Mouse (Mus musculus): ENCODE data around the gene Rilp. TPM values are rescaled to one million over a fixed set of nuclear protein-coding genes. Genes with fewer than 3 reads are reported as not detected.

Rilp gene
- polyA plus RNA-seq, 1 experiment from 2014 or later: 4.2 TPM

DNA sequence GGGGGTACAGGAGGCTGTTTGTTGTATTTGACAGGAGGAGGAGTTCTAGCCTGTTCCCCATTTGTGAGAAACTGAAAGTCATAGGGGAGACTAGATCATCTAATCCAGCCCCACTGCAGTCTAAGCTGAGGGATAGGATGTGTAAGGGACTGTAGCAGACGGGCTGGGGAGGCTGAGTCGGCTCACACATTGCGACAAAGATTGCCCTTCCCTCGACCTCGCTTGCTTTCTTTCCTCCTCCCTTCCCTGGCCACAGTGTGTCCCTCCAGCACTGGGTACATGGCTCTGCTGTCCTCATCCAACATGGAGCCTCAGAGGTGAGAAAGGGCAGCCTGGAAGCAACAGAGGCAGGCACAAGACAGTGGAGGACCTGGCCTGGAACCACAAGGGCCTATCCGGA, 44.8 kb upstream of the Rilp start:
- ATAC-seq: no peak
- H3K36me3 ChIP-seq (ENCODE audit: control insufficient read depth, insufficient read depth, low read length): peaks cover 10% of the 10 kb centered on the region
- H3K27ac ChIP-seq (ENCODE audit: low read depth, low read length): no peak overlapping the region
- H3K4me2 ChIP-seq (ENCODE audit: low read length): no peak overlapping the region
- H3K4me3 ChIP-seq (ENCODE audit: low read length): no peak overlapping the region
- 89% methylated on average over 6 of the region's 6 CpGs for WGBS
- no peak overlapping the region for H3K9ac ChIP-seq (ENCODE audit: low read depth, low read length)
- peaks cover 22% of the 10 kb centered on the region for H3K4me1 ChIP-seq (ENCODE audit: control insufficient read depth, insufficient read depth, low read depth, low read length)
- no peaks in the 10 kb centered on the region for H3K9me3 ChIP-seq (ENCODE audit: control insufficient read depth, low read length)
- no peaks in the 10 kb centered on the region for H3K27me3 ChIP-seq (replicated peaks; ENCODE audit: control insufficient read depth, insufficient read depth, low read length)

DNA sequence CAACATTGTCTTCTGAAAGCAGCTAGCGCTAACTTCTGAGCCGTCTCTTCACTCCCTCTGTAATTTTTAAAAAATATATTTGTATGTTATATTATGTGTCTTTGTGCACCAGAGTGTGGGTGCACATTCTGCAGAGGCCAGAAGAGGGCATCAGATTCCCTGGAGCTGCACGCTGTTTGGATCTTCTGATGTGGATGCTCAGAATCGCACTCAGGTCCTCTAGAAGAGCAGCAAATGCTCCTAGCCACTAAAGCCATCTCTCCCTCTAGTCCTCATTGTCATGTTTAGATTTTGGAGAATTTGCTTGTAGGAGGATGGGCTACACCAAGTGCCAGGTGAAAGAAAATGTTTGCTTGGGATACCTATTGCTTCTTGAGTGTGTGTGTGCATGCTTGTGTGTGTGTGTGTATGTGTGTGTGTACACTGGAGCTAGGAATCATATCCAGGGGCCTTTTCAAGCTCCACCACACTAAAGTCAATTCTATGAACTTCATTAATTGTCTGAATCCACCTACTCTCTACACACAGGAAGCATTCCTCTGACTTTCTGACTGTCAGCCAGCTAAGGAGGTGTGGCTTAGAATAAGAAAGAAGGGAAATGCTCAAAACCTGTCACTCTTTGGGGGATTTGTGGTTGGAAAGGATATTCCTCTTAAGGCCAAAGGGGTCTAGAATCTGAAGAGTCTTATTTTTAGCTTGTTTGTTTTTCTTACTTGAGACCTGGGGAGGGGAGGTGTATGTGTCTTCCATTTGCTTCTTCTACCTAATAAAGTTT, 43.0 kb upstream of the Rilp start:
- Histone ChIP-seq H3K4me1 (ENCODE audit: control insufficient read depth, insufficient read depth, low read depth, low read length) (peaks cover 17% of the 10 kb centered on the region), H3K4me3 (ENCODE audit: low read length) (no peak overlapping the region), H3K27ac (ENCODE audit: low read depth, low read length) (no peak overlapping the region), H3K27me3 (replicated peaks; ENCODE audit: control insufficient read depth, insufficient read depth, low read length) (no peaks in the 10 kb centered on the region), H3K9me3 (ENCODE audit: control insufficient read depth, low read length) (no peaks in the 10 kb centered on the region), H3K36me3 (ENCODE audit: control insufficient read depth, insufficient read depth, low read length) (peaks cover 10% of the 10 kb centered on the region), H3K9ac (ENCODE audit: low read depth, low read length) (no peak overlapping the region), H3K4me2 (ENCODE audit: low read length) (no peak overlapping the region)
- no peak for ATAC-seq
- 99% methylated on average over 4 of the region's 4 CpGs for WGBS

DNA sequence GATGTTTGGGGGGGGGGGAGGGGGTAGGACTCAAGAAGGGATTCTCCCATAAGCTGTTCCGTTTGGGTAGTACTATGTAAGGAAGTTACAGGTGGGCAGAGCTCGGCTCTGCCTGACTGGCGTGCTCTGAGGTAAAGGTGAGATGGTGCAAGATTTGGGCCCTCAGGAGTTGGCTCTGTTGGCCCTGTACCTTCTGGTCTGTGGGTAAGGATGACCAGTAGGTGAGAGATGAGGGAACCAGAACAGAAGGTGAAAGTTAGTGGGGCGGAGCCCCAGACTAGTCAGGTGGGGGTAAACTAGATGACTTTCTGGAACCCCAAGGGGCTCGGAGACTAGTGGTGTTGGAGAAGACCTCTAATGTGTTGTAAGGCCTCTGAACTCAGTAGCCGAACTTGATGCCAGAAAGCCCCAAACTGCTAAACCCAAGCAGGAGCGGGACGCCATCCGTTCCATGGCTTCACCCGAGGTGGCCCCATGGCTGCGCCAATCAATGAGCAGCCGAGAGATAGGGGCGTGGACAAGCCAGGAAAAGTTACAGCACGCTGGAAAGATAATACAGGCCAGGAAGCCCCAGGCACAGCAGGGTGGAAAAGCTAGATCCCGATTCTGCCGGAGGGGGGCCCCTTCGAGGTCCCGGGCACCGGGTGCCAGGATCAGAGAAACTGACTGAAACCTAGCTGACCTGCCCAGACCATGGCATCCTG, 42.2 kb upstream of the Rilp start:
- ATAC-seq: no peak
- H3K27ac ChIP-seq (ENCODE audit: low read depth, low read length): no peak overlapping the region

DNA sequence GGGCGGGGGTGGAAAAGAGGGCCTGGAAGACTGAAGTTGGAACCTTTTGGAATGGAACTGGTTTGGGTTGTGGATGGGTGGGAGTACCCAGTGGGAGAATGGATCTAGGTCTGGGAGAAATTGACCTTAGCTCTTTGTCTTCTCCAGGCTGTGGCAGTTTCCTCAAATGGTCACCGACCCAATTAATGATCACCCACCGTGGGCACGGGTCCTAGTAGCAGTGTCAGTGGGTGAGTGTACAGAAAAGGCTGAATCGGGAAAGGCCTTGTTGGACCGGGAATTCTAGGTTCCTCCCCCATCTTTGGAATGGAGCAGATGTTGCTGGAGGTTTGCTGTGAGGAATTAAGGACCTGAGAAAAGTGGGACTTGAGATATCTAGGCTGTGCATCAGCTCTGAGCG, 41.5 kb upstream of the Rilp start:
- Histone ChIP-seq H3K9ac (ENCODE audit: low read depth, low read length) (peak overlapping the region; percentile 55), H3K9me3 (ENCODE audit: control insufficient read depth, low read length) (no peaks in the 10 kb centered on the region), H3K27ac (ENCODE audit: low read depth, low read length) (no peak overlapping the region), H3K27me3 (replicated peaks; ENCODE audit: control insufficient read depth, insufficient read depth, low read length) (no peaks in the 10 kb centered on the region), H3K36me3 (ENCODE audit: control insufficient read depth, insufficient read depth, low read length) (peaks cover 10% of the 10 kb centered on the region), H3K4me2 (ENCODE audit: low read length) (peak overlapping the region; percentile 58), H3K4me3 (ENCODE audit: low read length) (peak overlapping the region; percentile 34), H3K4me1 (ENCODE audit: control insufficient read depth, insufficient read depth, low read depth, low read length) (peaks cover 3% of the 10 kb centered on the region; the same call in 1 of the 2 replicates)
- WGBS: 72% methylated on average over 7 of the region's 7 CpGs
- no peak for ATAC-seq

More for the DNA sequence above, 42.2 kb upstream of the Rilp start:
- H3K4me1 ChIP-seq (ENCODE audit: control insufficient read depth, insufficient read depth, low read depth, low read length): peaks cover 10% of the 10 kb centered on the region
- peak overlapping the region; percentile 58 for H3K4me2 ChIP-seq (ENCODE audit: low read length)
- H3K4me3 ChIP-seq (ENCODE audit: low read length): peak overlapping the region; percentile 34
- H3K9me3 ChIP-seq (ENCODE audit: control insufficient read depth, low read length): no peaks in the 10 kb centered on the region
- peak overlapping the region; percentile 55 for H3K9ac ChIP-seq (ENCODE audit: low read depth, low read length)
- no peaks in the 10 kb centered on the region for H3K27me3 ChIP-seq (replicated peaks; ENCODE audit: control insufficient read depth, insufficient read depth, low read length)
- 17% methylated on average over 19 of the region's 19 CpGs for WGBS
- H3K36me3 ChIP-seq (ENCODE audit: control insufficient read depth, insufficient read depth, low read length): peaks cover 10% of the 10 kb centered on the region

DNA sequence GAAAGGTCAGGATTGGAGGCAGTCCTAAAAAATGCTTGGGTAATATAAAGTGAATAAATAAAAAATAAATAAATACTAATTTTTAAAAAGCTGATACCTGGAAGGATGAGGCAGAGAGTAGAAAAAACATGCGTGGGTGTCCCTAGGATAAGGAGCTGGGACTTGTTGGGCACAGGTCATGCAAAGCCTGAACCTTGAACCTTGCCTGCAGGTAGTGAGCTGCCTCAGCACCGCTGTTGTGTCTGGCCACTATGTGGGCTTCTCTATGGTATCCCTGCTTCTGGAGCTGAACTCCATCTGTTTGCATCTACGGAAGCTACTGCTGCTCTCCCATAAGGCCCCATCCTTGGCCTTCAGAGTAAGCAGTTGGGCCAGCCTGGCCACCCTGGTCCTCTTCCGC, 40.6 kb upstream of the Rilp start:
- H3K4me2 ChIP-seq (ENCODE audit: low read length): no peak overlapping the region
- no peaks in the 10 kb centered on the region for H3K27me3 ChIP-seq (replicated peaks; ENCODE audit: control insufficient read depth, insufficient read depth, low read length)
- H3K36me3 ChIP-seq (ENCODE audit: control insufficient read depth, insufficient read depth, low read length): peaks cover 10% of the 10 kb centered on the region
- H3K9me3 ChIP-seq (ENCODE audit: control insufficient read depth, low read length): no peaks in the 10 kb centered on the region
- no peak overlapping the region for H3K9ac ChIP-seq (ENCODE audit: low read depth, low read length)
- no peak for ATAC-seq
- WGBS: 92% methylated on average over 4 of the region's 4 CpGs
- no peak overlapping the region for H3K4me3 ChIP-seq (ENCODE audit: low read length)
- no peak overlapping the region for H3K27ac ChIP-seq (ENCODE audit: low read depth, low read length)
- peaks cover 3% of the 10 kb centered on the region; the same call in 1 of the 2 replicates for H3K4me1 ChIP-seq (ENCODE audit: control insufficient read depth, insufficient read depth, low read depth, low read length)

DNA sequence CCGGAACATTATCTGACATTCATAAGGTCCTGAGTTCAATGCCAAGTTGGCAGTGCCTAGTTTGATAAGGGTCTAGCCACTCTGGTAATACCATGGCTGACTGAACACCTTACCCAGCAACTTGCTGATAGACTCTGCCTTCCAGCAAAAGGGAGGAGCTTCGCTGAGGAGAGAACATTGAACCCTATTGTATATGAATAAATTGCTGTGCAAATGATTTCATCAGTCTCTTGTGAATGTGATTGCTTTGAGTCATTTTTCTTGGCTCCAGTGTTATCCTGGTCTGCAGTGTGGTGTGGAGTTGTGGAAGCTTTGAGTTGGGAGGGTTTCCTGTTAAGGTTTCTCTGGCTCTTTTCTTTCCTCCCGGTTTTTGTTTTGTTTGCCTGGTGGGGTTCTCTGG, 39.2 kb upstream of the Rilp start:
- Histone ChIP-seq H3K36me3 (ENCODE audit: control insufficient read depth, insufficient read depth, low read length) (peaks cover 2% of the 10 kb centered on the region), H3K4me3 (ENCODE audit: low read length) (no peak overlapping the region), H3K4me1 (ENCODE audit: control insufficient read depth, insufficient read depth, low read depth, low read length) (peaks cover 3% of the 10 kb centered on the region; the same call in 1 of the 2 replicates), H3K9ac (ENCODE audit: low read depth, low read length) (no peak overlapping the region), H3K27ac (ENCODE audit: low read depth, low read length) (no peak overlapping the region), H3K4me2 (ENCODE audit: low read length) (no peak overlapping the region), H3K9me3 (ENCODE audit: control insufficient read depth, low read length) (no peaks in the 10 kb centered on the region), H3K27me3 (replicated peaks; ENCODE audit: control insufficient read depth, insufficient read depth, low read length) (no peaks in the 10 kb centered on the region)
- no peak for ATAC-seq
- WGBS: 93% methylated on average over 3 of the region's 3 CpGs

DNA sequence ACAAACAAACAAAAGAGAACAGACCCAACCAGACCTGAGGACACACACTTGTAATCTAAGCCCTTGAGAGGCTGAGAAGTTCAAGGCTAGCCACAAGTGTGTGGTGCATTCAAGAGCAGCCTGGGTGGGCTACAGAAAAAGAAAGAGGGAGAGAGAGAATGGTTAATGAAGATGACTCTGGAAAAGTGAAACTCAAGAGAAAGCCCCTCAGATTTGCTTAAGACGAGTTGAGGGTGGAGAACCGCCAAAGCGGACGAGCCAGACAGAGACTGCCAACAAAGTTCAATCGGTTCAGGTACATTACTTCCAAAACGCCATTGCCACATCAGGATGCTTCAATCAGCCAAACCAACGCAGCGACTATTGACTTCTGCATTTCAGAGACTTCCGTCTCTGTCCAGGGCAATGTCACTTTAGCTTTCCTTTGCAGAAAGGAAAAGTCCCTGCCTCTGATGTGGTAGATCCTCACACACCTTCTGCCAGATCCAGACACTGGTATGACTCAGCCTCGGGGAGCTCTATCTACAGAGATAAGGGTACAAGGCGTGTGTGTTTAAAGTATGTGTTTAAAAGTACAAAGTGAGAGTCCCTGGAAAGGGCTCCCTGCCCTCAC, 37.3 kb upstream of the Rilp start:
- Histone ChIP-seq H3K4me2 (ENCODE audit: low read length) (no peak overlapping the region), H3K27ac (ENCODE audit: low read depth, low read length) (no peak overlapping the region), H3K9ac (ENCODE audit: low read depth, low read length) (no peak overlapping the region), H3K9me3 (ENCODE audit: control insufficient read depth, low read length) (no peaks in the 10 kb centered on the region), H3K4me1 (ENCODE audit: control insufficient read depth, insufficient read depth, low read depth, low read length) (peaks cover 3% of the 10 kb centered on the region; the same call in 1 of the 2 replicates), H3K27me3 (replicated peaks; ENCODE audit: control insufficient read depth, insufficient read depth, low read length) (no peaks in the 10 kb centered on the region), H3K36me3 (ENCODE audit: control insufficient read depth, insufficient read depth, low read length) (no peaks in the 10 kb centered on the region), H3K4me3 (ENCODE audit: low read length) (no peak overlapping the region)
- WGBS: 87% methylated on average over 11 of the region's 11 CpGs
- ATAC-seq: no peak

DNA sequence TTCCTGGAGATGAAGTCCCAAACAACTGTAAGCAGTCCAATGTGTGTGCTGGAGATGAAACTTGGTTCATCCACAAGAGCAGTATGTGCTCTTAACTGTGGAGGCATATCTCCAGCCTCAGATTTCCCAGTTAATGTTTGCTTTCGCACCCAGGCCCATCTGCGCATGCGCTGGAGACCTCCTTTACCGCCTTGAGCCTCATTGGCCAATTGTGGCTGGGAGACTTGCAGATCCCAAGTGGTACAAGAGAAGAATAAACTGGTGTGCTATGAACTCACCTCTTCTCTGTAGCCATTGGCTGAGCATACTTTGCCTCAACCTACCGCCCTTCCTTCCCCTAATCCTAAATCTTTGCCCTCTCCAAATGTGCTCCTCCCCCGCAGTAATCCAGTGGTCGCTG, 36.5 kb upstream of the Rilp start:
- H3K4me3 ChIP-seq (ENCODE audit: low read length): no peak overlapping the region
- no peak overlapping the region for H3K4me2 ChIP-seq (ENCODE audit: low read length)
- no peaks in the 10 kb centered on the region for H3K36me3 ChIP-seq (ENCODE audit: control insufficient read depth, insufficient read depth, low read length)
- no peaks in the 10 kb centered on the region for H3K4me1 ChIP-seq (ENCODE audit: control insufficient read depth, insufficient read depth, low read depth, low read length)
- no peak for ATAC-seq
- 65% methylated on average over 7 of the region's 7 CpGs for WGBS
- no peaks in the 10 kb centered on the region for H3K27me3 ChIP-seq (replicated peaks; ENCODE audit: control insufficient read depth, insufficient read depth, low read length)
- no peak overlapping the region for H3K27ac ChIP-seq (ENCODE audit: low read depth, low read length)
- no peak overlapping the region for H3K9ac ChIP-seq (ENCODE audit: low read depth, low read length)
- H3K9me3 ChIP-seq (ENCODE audit: control insufficient read depth, low read length): no peaks in the 10 kb centered on the region

DNA sequence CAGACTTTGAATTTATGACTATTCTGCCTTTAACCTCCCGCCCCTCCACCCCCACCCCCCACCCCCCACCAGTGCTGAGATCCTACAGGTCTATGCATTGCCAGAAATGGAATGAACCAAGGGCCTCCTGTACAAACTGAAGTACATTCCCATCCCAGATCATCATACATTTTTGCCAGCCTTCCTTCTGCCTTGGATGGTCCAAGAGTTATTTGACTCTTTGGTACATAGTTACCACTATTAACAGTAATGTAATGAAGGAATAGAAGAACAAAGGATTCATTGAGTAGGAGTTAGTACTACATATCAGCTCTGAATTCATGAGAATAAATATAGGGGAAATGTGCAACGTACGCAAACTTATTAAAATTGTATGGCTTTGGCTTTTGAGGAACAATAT, 23.7 kb upstream of the Rilp start:
- peaks cover 18% of the 10 kb centered on the region for H3K36me3 ChIP-seq (ENCODE audit: control insufficient read depth, insufficient read depth, low read length)

More for the DNA sequence above, 23.7 kb upstream of the Rilp start:
- no peaks in the 10 kb centered on the region for H3K9me3 ChIP-seq (ENCODE audit: control insufficient read depth, low read length)
- 28% methylated on average over 3 of the region's 3 CpGs for WGBS
- H3K4me2 ChIP-seq (ENCODE audit: low read length): peak overlapping the region; percentile 43
- no peak overlapping the region for H3K27ac ChIP-seq (ENCODE audit: low read depth, low read length)
- H3K27me3 ChIP-seq (replicated peaks; ENCODE audit: control insufficient read depth, insufficient read depth, low read length): no peaks in the 10 kb centered on the region
- H3K9ac ChIP-seq (ENCODE audit: low read depth, low read length): no peak overlapping the region
- H3K4me1 ChIP-seq (ENCODE audit: control insufficient read depth, insufficient read depth, low read depth, low read length): peaks cover 9% of the 10 kb centered on the region
- peak overlapping the region; percentile 95 for H3K4me3 ChIP-seq (ENCODE audit: low read length)
- peak; percentile 65 for ATAC-seq

Data from hindbrain, embryonic 16.5 days (tissue).